Mouse (Mus musculus): ENCODE measurements around the gene Mtap.

DNA sequence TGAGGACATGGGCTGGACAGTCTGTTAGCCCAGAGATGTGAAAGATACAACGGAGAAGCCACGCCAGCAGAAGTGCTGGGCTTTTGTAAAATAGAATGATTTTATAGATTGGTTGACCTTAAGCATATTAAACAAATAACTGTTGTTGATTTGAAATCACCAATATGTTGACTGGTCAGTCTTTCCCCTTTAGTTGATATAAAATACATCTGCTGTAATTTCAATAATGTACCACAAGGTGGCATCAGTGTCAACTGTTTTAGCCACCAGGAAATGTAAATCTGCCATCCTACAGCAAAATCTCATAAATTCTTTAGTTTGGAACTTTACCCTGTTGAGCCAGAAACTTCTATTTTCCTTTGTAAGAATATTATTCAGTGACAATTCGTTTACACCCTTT lies 9.4 kb downstream of the Mtap start:
- no peak for TF ChIP-seq EP300 (IDR thresholded peaks at IDR 0.05; ENCODE audit: low read depth)
- peak; percentile 63 for TF ChIP-seq CTCF (IDR thresholded peaks at IDR 0.05; ENCODE audit: low read depth)

Data from heart, postnatal 0 days (tissue).